Comparison of ENCODE assay signal across 12 mouse cellular contexts in the genomic region with DNA sequence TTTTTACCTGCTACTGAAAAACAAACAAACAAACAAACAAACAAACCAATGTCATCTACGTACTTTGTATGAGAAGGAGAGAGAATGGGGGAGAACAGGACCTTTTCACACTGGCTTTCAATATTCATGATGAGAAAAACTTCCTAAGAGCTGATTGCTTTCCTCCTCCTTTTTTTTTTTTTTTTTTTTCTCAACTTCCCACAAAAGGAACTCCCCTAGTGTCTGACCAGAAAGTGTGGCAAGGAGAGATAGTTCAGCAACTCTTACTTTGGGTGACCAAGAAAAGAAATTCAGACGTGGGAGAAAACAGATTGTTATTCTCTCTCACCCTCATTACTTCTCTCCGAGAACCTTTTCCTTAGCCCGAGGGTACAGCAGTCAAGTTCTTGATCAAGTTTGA. TPM values are rescaled to one million over a fixed set of nuclear protein-coding genes. Genes with fewer than 3 reads are reported as not detected.
DNase-seq lines count a peak whose midpoint lies in the region; ATAC-seq lines count a peak whose summit lies in the region.
"Had no signal": no experiment of that assay in that cellular context is flagged by ENCODE, and none has a peak within 500 bp of the region (broad histone marks: within the 10 kb centered on the region; RNA-seq: fewer than 3 reads in every experiment).

No protein-coding gene starts in this region.

- no peaks in the 10 kb centered on the region for H3K4me1 ChIP-seq in embryonic facial prominence, embryonic 14.5 days (ENCODE audit: control insufficient read depth, insufficient read depth, low read length)
- H3K4me1 ChIP-seq in embryonic facial prominence, embryonic 10.5 days = peaks cover 20% of the 10 kb centered on the region
- peaks cover 6% of the 10 kb centered on the region for H3K4me1 ChIP-seq in intestine, embryonic 14.5 days (replicated peaks; ENCODE audit: control insufficient read depth, insufficient read depth, low read length)
- H3K4me1 ChIP-seq in intestine, embryonic 15.5 days (replicated peaks) = peaks cover 5% of the 10 kb centered on the region; the same call in 1 of the 2 replicates
- H3K4me1 ChIP-seq in lung, embryonic 16.5 days (replicated peaks; ENCODE audit: control insufficient read depth, insufficient read depth, low read length) = peaks cover 6% of the 10 kb centered on the region
- H3K4me1 ChIP-seq in midbrain, embryonic 16.5 days (ENCODE audit: control insufficient read depth, insufficient read depth, low read length) = peaks cover 6% of the 10 kb centered on the region

- no peak for ATAC-seq in embryonic facial prominence, embryonic 14.5 days (ENCODE audit: low read depth)
- no peak for ATAC-seq in intestine, embryonic 14.5 days (replicated peaks; ENCODE audit: low FRiP score, low TSS enrichment, low read depth)
- no peak for ATAC-seq in intestine, embryonic 15.5 days
- no peak for ATAC-seq in lung, embryonic 16.5 days (ENCODE audit: low read depth)
- no peak for ATAC-seq in midbrain, embryonic 16.5 days
- ATAC-seq: inflammation-experienced regulatory T-cells, adult 6 months had no signal

- no peak for DNase-seq in embryonic facial prominence, embryonic 14.5 days (ENCODE audit: low spot score)
- DNase-seq in embryonic facial prominence, embryonic 10.5 days (ENCODE audit: low spot score) = no peak
- no peak for DNase-seq in intestine, embryonic 14.5 days (ENCODE audit: low spot score)
- DNase-seq in lung, postnatal 4 days = no peak
- no peak for DNase-seq in spleen, adult 12 weeks (ENCODE audit: low spot score)
- DNase-seq: cerebellum, postnatal 36 days; thymus, postnatal 36 days had no signal

- H3K9me3 ChIP-seq in embryonic facial prominence, embryonic 14.5 days (ENCODE audit: control insufficient read depth, low read length) = peaks cover 10% of the 10 kb centered on the region
- peaks cover 8% of the 10 kb centered on the region; the same call in 1 of the 2 replicates for H3K9me3 ChIP-seq in embryonic facial prominence, embryonic 10.5 days
- H3K9me3 ChIP-seq in intestine, embryonic 14.5 days (ENCODE audit: control insufficient read depth, low read length) = peaks cover 6% of the 10 kb centered on the region; the same call in 1 of the 2 replicates
- no peaks in the 10 kb centered on the region for H3K9me3 ChIP-seq in intestine, embryonic 15.5 days
- H3K9me3 ChIP-seq in lung, embryonic 16.5 days (ENCODE audit: control insufficient read depth, low read length) = peaks cover 4% of the 10 kb centered on the region; the same call in 1 of the 2 replicates
- H3K9me3 ChIP-seq in midbrain, embryonic 16.5 days (replicated peaks; ENCODE audit: control insufficient read depth, low read length, poor library complexity, severe bottlenecking) = peaks cover 4% of the 10 kb centered on the region; the same call in 1 of the 2 replicates
- H3K9me3 ChIP-seq: midbrain, embryonic 12.5 days had no signal

- 62% methylated on average over 4 of the region's 4 CpGs for WGBS in embryonic facial prominence, embryonic 14.5 days
- 68% methylated on average over 4 of the region's 4 CpGs for WGBS in embryonic facial prominence, embryonic 10.5 days
- WGBS in intestine, embryonic 14.5 days = 78% methylated on average over 4 of the region's 4 CpGs
- 85% methylated on average over 4 of the region's 4 CpGs for WGBS in intestine, embryonic 15.5 days
- WGBS in lung, embryonic 16.5 days = 64% methylated on average over 4 of the region's 4 CpGs
- 79% methylated on average over 4 of the region's 4 CpGs for WGBS in midbrain, embryonic 16.5 days

- H3K4me3 ChIP-seq in embryonic facial prominence, embryonic 14.5 days (ENCODE audit: low read depth, low read length) = no peak overlapping the region
- H3K4me3 ChIP-seq in embryonic facial prominence, embryonic 10.5 days = no peak overlapping the region
- H3K4me3 ChIP-seq in intestine, embryonic 14.5 days (ENCODE audit: low read depth, low read length) = no peak overlapping the region
- no peak overlapping the region for H3K4me3 ChIP-seq in intestine, embryonic 15.5 days (replicated peaks)
- peak overlapping the region; percentile 27 for H3K4me3 ChIP-seq in lung, embryonic 16.5 days (ENCODE audit: low read length)
- H3K4me3 ChIP-seq in midbrain, embryonic 16.5 days (ENCODE audit: low read depth, low read length) = no peak overlapping the region

- H3K27me3 ChIP-seq in embryonic facial prominence, embryonic 14.5 days (replicated peaks; ENCODE audit: control insufficient read depth, insufficient read depth, low read length) = no peaks in the 10 kb centered on the region
- peaks cover 10% of the 10 kb centered on the region; the same call in 1 of the 2 replicates for H3K27me3 ChIP-seq in embryonic facial prominence, embryonic 10.5 days (replicated peaks; ENCODE audit: low read depth, poor library complexity, severe bottlenecking)
- no peaks in the 10 kb centered on the region for H3K27me3 ChIP-seq in intestine, embryonic 14.5 days (replicated peaks; ENCODE audit: control insufficient read depth, insufficient read depth, low read length)
- H3K27me3 ChIP-seq in intestine, embryonic 15.5 days (replicated peaks) = no peaks in the 10 kb centered on the region
- H3K27me3 ChIP-seq in lung, embryonic 16.5 days (ENCODE audit: control insufficient read depth, insufficient read depth, low read depth, low read length) = no peaks in the 10 kb centered on the region
- no peaks in the 10 kb centered on the region; the same call in 1 of the 2 replicates for H3K27me3 ChIP-seq in midbrain, embryonic 16.5 days (ENCODE audit: control insufficient read depth, insufficient read depth, low read depth, low read length)

- H3K27ac ChIP-seq in embryonic facial prominence, embryonic 14.5 days (replicated peaks; ENCODE audit: low read depth, low read length) = no peak overlapping the region
- no peak overlapping the region for H3K27ac ChIP-seq in embryonic facial prominence, embryonic 10.5 days (replicated peaks)
- no peak overlapping the region for H3K27ac ChIP-seq in intestine, embryonic 14.5 days (ENCODE audit: low read depth)
- no peak overlapping the region for H3K27ac ChIP-seq in intestine, embryonic 15.5 days
- H3K27ac ChIP-seq in lung, embryonic 16.5 days (ENCODE audit: low read length) = no peak overlapping the region
- no peak overlapping the region for H3K27ac ChIP-seq in midbrain, embryonic 16.5 days (ENCODE audit: low read length)
- H3K27ac ChIP-seq: midbrain, embryonic 12.5 days had no signal

- H3K36me3 ChIP-seq in embryonic facial prominence, embryonic 14.5 days (ENCODE audit: control insufficient read depth, insufficient read depth, low read length) = no peaks in the 10 kb centered on the region
- no peaks in the 10 kb centered on the region for H3K36me3 ChIP-seq in embryonic facial prominence, embryonic 10.5 days (replicated peaks)
- no peaks in the 10 kb centered on the region for H3K36me3 ChIP-seq in intestine, embryonic 14.5 days (ENCODE audit: control insufficient read depth, insufficient read depth, low read length)
- no peaks in the 10 kb centered on the region for H3K36me3 ChIP-seq in intestine, embryonic 15.5 days
- H3K36me3 ChIP-seq in lung, embryonic 16.5 days (ENCODE audit: control insufficient read depth, insufficient read depth, low read length) = no peaks in the 10 kb centered on the region
- H3K36me3 ChIP-seq in midbrain, embryonic 16.5 days (ENCODE audit: control insufficient read depth, insufficient read depth, low read length) = no peaks in the 10 kb centered on the region
- H3K36me3 ChIP-seq: midbrain, embryonic 12.5 days had no signal

- H3K9ac ChIP-seq in embryonic facial prominence, embryonic 14.5 days (ENCODE audit: low read depth, low read length) = no peak overlapping the region
- H3K9ac ChIP-seq in intestine, embryonic 14.5 days (ENCODE audit: low read length) = no peak overlapping the region
- H3K9ac ChIP-seq in intestine, embryonic 15.5 days = no peak overlapping the region
- 0 out of 2 replicates have a peak overlapping the region, but pooled peaks have one; percentile 14 for H3K9ac ChIP-seq in lung, embryonic 16.5 days (ENCODE audit: low read length)
- H3K9ac ChIP-seq in midbrain, embryonic 16.5 days (ENCODE audit: low read depth, low read length) = no peak overlapping the region
- H3K9ac ChIP-seq: midbrain, embryonic 12.5 days had no signal

- peak overlapping the region; percentile 73 for H3K4me2 ChIP-seq in embryonic facial prominence, embryonic 14.5 days (ENCODE audit: low read depth, low read length)
- 0 out of 2 replicates have a peak overlapping the region, but pooled peaks have one; percentile 86 for H3K4me2 ChIP-seq in intestine, embryonic 14.5 days (ENCODE audit: low read length)
- H3K4me2 ChIP-seq in intestine, embryonic 15.5 days (replicated peaks) = no peak overlapping the region
- H3K4me2 ChIP-seq in lung, embryonic 16.5 days (ENCODE audit: low read depth, low read length) = peak overlapping the region; percentile 96
- H3K4me2 ChIP-seq in midbrain, embryonic 16.5 days (ENCODE audit: low read length) = peak overlapping the region; percentile 17; the same call in 1 of the 2 replicates

RNA-seq across cellular contexts. Expression of a gene that starts 2.9 kb away (rescaled TPM):
- 12.8 and 14.0 TPM in 2 replicates for polyA plus RNA-seq in embryonic facial prominence, embryonic 14.5 days (2014; fragmentation: Nextera tagmentation; extraction: Ambion mirVana)
- polyA plus RNA-seq in embryonic facial prominence, embryonic 10.5 days (2016; fragmentation: Nextera tagmentation; extraction: Ambion mirVana) = 10.3 and 11.9 TPM in 2 replicates
- polyA plus RNA-seq in intestine, embryonic 14.5 days (2014; fragmentation: Nextera tagmentation; extraction: Ambion mirVana) = 11.2 and 15.0 TPM in 2 replicates
- polyA plus RNA-seq in intestine, embryonic 15.5 days (2015; fragmentation: Nextera tagmentation; extraction: Ambion mirVana) = 18.9 and 19.3 TPM in 2 replicates
- 33.7 and 34.7 TPM in 2 replicates for polyA plus RNA-seq in lung, embryonic 16.5 days (2015; fragmentation: Nextera tagmentation; extraction: Ambion mirVana)
- 12.6 and 13.2 TPM in 2 replicates for polyA plus RNA-seq in midbrain, embryonic 16.5 days (2015; fragmentation: Nextera tagmentation; extraction: Ambion mirVana)
